Mouse (Mus musculus): ENCODE results near the gene Plekho2. TPM values are rescaled to one million over a fixed set of nuclear protein-coding genes. Genes with fewer than 3 reads are reported as not detected.

Plekho2 gene
- 1 to 10 TPM; 2.7 to 4.0 (median 3.0) TPM for total RNA-seq (2022)

DNA sequence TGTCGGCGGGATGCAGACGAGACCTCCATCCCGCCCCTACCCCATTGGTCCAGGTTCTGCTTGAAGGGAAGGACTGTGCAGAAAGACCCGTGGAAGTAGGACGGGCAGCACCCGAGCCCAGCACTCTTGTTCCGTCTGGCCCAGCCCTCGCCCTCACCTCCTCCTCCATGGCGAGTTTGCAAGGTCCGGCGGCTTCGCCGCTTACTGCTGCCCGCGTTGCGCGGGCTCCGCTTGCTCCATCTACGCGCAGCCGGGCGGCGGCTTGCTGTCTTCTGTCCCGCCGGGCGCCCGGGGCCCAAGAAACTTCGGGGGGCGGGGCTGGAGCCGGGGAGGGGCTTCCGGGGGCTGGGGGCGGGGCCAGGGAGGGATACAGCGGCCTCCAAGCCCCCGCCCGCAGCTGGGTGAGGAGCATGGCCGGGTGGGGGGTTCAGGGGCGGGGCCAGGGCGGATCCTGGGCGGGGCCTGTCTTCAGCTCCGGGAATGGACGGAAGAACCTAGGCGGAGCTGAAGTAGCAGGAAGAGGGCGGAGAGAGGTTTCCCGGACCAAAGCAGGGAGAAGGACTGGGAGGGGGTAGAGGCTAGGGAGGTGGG lies at the start of gene Plekho2:
Plekho2 (minus strand) TSS at position 260 of the 591 bp plus-strand sequence.
- peak; percentile 84 to 87 for DNase-seq (ENCODE audit: low spot score in 2 of 2)

DNA sequence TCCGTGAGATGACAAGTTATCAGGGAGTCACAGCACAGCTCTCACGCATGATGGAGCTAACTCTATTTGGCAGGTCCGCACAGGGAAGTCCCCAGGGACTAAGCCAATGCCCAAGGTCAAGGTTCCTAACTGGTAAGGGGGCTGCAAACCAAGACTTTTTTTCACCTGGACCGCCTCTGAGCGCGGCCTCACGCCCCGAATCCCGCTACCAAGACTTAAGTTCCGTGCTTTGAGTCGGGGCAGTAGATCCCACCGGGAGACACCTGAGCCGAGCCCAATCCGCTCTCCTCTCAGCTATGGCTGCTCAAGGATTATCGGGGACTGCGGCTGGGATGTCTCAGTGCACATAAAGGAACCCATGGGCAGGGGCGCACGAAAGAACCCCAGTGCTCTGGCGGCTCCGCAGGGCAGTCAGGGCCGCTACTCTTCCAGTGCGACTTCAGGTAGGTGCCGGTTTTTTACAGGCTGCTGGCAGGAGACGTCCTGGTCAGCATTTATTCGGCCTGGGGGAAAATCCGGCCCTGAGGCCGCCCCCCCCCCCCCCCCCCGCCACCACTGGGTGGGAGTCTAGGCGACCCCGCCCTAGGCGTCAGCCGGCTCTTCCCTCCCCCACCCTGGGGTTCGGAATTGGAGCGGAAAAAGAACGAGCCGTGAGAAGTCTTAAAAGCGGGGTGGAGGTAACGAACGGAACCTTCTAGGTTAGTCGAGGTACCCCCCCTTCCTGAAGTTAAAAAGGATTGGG lies 49.4 kb upstream of the Plekho2 start, which contains the start of gene Rbpms2:
Rbpms2 (plus strand) TSS at position 624 of the 742 bp plus-strand sequence.
- no peak for DNase-seq (ENCODE audit: low spot score in 2 of 2)

- no peak for DNase-seq (ENCODE audit: low spot score in 2 of 2)
These were observed 44.4 kb upstream of the Plekho2 start for GRCm38 (mm10) chr9:65624266-65624665.

- no peak for DNase-seq (ENCODE audit: low spot score in 2 of 2)
These were observed 43.0 kb upstream of the Plekho2 start for GRCm38 (mm10) chr9:65622826-65623225.

- no peak for DNase-seq (ENCODE audit: low spot score in 2 of 2)
These were observed 41.8 kb upstream of the Plekho2 start for GRCm38 (mm10) chr9:65621666-65622065.

GRCm38 (mm10) chr9:65621196-65621595 lies 41.4 kb upstream of the Plekho2 start:
- no peak for DNase-seq (ENCODE audit: low spot score in 2 of 2)

DNA sequence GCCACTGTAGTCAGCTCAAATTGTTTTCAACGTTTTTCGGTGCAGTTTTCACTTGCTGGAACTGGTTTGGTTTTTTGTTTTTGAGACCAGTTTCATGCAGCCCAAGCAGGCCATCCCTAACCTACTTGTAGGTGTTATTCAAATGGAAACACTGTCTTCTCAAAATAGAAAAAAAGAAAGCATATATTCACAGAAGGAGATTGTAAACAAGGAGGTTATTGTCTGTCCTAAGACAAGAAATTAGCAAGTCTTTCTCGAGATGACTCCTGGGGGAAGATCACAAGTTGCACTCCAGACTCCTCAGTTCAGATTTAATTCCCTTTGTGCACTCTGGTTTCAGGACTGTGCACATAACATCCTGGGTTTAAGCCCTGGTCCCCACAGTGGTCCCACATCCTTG lies 39.5 kb upstream of the Plekho2 start:
- no peak for DNase-seq (ENCODE audit: low spot score in 2 of 2)

- DNase-seq (ENCODE audit: low spot score in 2 of 2), result no peak
These were observed 33.3 kb upstream of the Plekho2 start for GRCm38 (mm10) chr9:65613098-65613497.

DNA sequence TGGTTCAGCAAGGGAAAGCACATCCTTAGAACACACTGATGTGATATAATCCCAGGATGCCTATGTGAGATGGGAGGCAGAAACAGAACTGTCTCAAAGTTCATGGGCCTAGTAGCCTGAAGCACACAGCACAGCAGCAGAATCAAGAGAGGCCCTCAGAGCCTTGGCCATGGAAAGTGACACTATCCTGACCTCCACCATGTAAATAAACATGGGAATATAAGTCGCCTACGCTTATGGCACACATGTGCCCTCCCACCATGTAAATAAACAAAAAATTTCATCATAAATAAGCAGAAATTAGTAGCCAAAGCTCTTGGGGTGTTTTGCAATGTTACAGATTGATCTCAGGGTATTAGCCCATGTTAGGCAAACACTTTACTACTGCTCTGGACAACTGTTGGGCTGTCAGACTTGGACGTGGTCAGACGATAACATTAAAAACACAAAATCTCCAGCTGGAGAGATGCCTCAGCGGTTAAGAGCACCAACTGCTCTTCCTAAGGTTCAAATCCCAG lies 32.2 kb upstream of the Plekho2 start:
- no peak for DNase-seq (ENCODE audit: low spot score in 2 of 2)

DNA sequence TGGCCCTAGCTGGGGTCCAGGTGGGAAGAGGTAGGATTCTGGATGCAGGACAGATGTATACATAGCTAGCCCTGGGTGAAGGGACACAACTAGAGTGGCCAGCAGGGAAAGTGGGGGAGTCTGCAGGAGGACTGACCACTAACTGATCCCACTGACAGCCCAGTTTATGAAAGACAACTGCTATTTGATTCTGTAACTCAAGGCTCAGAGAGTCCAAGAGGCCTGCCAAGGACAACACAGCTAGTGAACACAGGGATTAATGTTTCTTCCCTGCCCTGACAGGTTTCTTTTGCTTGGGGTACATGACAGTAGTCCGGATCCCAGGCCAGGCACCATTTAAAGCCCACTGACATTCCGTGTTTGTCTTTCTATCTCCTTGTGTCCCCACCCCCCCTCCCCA lies 27.3 kb upstream of the Plekho2 start:
- no peak for DNase-seq (ENCODE audit: low spot score in 2 of 2)

DNA sequence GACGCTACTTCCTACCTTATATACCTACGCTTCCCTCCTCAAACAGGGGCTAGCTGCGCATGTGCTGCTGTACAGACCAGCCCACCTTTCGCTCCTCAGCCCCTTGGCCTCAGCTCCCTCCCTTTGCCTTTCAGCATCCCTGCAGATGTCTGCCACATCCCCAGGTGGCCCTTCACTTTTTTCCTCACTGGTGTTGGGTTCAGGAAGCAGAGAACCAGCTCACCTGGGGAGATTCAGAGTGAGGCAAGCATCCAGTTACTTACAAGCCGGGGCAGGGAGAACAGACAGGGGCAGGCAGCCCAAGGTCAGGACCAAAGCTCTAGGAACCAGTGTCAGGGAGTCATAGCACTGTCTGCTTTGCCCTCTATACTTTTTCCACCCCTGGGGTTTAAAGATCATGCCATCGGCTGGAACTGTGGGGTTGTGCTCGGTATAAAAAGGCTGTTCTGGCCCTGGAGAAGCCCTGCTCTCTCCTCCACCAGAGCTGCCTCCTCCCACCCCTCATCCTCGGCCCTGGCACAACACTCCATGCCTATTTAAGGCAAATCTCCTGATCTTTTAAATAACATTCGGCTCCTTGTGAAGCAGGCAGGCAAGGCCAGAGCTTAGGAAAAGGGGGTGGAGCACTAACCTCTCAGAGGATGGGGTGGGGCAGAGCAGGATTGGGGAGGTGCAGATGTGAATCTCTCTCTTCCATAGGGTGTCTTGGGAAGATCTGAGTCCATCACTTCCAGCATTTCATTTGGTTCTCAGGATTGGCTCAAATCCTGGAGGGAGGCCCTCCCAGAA lies 26.7 kb upstream of the Plekho2 start:
- no peak for DNase-seq (ENCODE audit: low spot score in 2 of 2)

DNA sequence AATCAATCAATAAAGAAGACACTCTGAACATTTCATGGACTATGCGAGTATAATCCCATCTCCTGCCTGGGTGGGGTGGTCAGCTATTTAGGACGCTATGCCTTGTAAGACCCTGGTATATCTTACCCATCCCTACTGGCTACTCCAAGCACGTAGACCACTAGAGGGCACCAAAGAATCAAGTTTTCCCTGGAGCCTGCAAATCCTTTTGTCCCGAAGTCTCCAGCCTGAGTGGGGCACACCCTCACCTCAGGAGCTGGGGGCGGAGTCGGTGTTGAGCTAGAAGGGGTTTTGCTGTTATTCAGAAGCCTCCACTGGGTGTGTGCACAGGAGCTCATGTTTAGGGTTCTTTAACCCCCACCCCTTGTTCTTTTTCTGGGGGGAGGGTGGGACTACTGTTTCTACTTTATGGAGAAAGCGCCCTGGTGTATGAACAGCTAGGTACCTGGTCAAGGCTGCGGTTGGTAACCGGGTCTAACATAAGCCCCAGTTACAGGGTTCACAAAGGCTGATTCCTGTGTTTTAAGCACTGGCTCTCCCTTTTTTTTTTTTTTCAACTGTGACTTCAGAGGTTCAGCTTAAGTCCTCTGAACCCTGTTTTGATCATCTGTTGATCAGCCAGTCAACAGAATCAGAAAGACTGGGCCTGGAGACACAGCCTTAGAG lies 25.8 kb upstream of the Plekho2 start:
- peak in 1 of 2 experiments; percentile 36 for DNase-seq (ENCODE audit: low spot score in 2 of 2)

- DNase-seq (ENCODE audit: low spot score in 2 of 2), result no peak
These were observed 23.7 kb upstream of the Plekho2 start for GRCm38 (mm10) chr9:65603401-65604102.

DNA sequence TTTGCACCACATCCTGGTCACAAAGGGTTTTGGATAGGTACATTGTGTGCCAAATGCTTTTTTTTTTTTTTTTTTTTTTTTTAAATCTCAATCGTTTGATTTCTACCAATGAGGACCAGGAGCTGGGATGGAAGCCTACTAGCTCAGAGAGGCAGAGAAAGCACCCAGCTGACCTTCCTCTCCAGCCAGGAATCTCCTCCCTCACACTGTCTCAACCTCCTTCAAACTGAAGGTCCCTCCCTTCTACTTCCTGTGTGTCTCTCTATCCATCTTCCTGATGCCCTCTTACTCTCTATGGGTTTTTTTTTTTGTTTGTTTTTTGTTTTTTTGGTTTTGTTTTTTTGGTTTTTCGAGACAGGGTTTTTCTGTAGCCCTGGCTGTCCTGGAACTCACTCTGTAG lies 21.1 kb upstream of the Plekho2 start:
- no peak for DNase-seq (ENCODE audit: low spot score in 2 of 2)

DNA sequence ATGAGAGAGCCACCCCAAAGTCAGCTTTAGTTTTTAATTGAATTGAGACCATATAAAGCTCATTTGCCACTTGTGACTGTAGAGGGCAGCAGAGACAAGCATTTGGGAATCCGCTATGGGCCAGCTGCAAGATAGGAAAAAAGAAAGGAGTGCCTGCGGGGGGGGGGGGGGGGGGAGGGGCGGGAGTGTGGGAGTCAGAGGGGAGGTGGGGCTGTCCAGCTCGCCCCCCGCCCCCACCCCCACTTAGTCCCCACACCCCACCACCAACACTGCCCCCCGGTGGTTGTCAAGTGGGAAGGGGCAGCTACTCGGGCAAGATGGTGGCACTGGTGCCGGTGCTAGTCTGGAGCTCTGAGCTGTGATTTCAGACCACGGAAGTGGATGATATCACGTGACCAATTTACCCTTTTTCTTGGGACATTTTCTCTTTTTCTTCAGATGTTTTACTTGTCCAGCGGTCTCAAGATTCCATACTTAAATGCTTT lies 19.0 kb upstream of the Plekho2 start:
- peak in 1 of 2 experiments; percentile 19 for DNase-seq (ENCODE audit: low spot score in 2 of 2)

DNA sequence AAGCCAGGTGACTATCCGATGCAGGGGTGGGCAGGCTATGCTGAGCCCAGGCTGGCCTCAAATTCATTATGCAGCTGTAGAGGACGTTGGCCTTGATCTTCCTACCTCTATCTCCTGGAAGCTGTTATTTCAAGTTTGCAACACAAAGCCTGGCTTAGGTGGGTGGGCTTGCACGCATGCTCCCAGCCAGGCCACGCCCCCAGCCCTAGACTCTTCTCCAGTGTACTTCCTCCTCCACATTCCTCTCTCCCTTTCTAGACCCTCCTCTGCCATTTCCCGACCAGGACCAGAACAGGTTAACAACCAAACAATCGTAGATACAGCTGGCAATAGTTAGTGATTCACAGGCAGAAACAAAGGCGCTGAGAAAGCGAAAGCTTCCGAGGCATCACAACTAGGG lies 13.8 kb upstream of the Plekho2 start:
- DNase-seq (ENCODE audit: low spot score in 2 of 2), result no peak

DNA sequence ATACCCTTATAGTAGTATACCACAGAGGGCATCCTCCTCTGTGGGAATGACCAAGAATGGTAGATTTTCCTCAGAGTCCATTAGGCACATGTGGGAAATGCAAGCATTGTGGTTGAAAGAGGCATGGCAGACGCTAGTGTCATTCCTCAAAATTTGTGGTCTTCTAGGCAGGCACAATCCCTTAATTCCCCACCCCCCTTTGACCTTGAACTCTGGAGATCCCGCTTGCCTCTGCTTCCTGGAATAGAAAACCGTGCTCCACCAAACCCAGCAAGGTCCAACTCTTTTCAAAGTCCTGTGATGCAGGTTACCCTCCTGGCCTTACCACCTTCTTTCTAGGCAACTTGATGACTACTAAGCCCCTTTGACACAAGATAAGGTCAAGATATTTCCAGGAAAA lies 12.9 kb upstream of the Plekho2 start:
- DNase-seq (ENCODE audit: low spot score in 2 of 2), result no peak

DNA sequence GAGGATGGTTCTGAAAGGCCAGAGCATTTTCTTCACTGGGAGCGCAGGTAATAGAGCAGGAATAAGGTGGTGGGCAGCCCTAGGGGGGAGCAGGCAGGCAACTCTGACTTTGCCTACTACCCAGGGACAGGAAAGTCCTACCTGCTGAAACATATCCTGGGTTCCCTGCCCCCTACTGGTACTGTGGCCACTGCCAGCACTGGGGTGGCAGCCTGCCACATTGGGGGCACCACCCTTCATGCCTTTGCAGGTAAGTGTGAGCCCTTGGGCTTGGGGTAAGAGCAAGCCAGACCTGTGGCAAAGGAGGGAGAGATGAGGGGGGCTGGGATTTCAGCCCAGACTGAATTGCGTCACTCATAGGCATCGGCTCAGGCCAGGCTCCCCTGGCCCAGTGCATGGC lies 9.3 kb upstream of the Plekho2 start:
- no peak for DNase-seq (ENCODE audit: low spot score in 2 of 2)

- no peak for DNase-seq (ENCODE audit: low spot score in 2 of 2)
These were observed 7.9 kb upstream of the Plekho2 start for GRCm38 (mm10) chr9:65587573-65588358.

DNA sequence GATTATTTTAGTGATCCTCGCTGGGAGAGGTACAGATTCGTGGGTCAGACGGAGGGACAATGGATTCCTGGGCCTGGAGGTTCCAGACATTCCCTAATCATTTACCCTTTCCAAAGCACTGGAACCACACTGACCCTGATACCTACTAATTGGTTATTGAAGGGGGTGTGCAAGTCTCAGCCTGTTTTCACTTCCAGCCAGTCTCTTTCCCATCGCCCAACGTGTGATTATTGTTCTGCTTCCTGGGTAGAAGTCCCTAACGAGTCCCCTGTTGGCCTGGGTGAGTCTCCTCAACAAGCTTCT lies 7.4 kb upstream of the Plekho2 start:
- DNase-seq (ENCODE audit: low spot score in 2 of 2), result no peak

Measured in gastrocnemius, adult 8-10 months (tissue).